Mouse (Mus musculus) midbrain, embryonic 16.5 days (tissue): ENCODE data around the gene Mpped1. TPM values are rescaled to one million over a fixed set of nuclear protein-coding genes. Genes with fewer than 3 reads are reported as not detected.

ENCODE experiments used
- ATAC-seq: fragments of 200-750 bp; cut with Nextera tagmentation; 2 replicates; pipeline ENCODE4 v1.8.0; 2017; ENCODE audit warnings: moderate TSS enrichment
- H3K27ac ChIP-seq: fragments of 300-500 bp; sonication (generic); 2 replicates; pipeline ENCODE4 v1.5.1; 2014; ENCODE audit warnings: mild to moderate bottlenecking, low read length, mixed read lengths
- H3K27me3 ChIP-seq: fragments of 300-500 bp; sonication (generic); 2 replicates; pipeline ENCODE4 v1.6.1; 2014; ENCODE audit warnings: low read depth, low read length, mixed read lengths; ENCODE audit not compliant: control insufficient read depth, insufficient read depth
- H3K36me3 ChIP-seq: fragments of 300-500 bp; sonication (generic); 2 replicates; pipeline ENCODE4 v1.6.1; 2014; ENCODE audit warnings: mild to moderate bottlenecking, low read length, moderate library complexity, mixed read lengths; ENCODE audit not compliant: control insufficient read depth, insufficient read depth
- H3K4me1 ChIP-seq: fragments of 300-500 bp; sonication (generic); 2 replicates; pipeline ENCODE4 v1.6.1; 2014; ENCODE audit warnings: mild to moderate bottlenecking, low read length, mixed read lengths; ENCODE audit not compliant: control insufficient read depth, insufficient read depth
- H3K4me2 ChIP-seq: fragments of 300-500 bp; sonication (generic); 2 replicates; pipeline ENCODE4 v1.6.1; 2014; ENCODE audit warnings: mild to moderate bottlenecking, low read length, mixed read lengths
- H3K4me3 ChIP-seq: fragments of 300-500 bp; sonication (generic); 2 replicates; pipeline ENCODE4 v1.5.1; 2014; ENCODE audit warnings: low read depth, mild to moderate bottlenecking, low read length, moderate library complexity, mixed read lengths
- H3K9ac ChIP-seq: fragments of 300-500 bp; sonication (generic); 2 replicates; pipeline ENCODE4 v1.6.1; 2014; ENCODE audit warnings: low read depth, low read length, mixed read lengths
- H3K9me3 ChIP-seq: fragments of 300-500 bp; sonication (generic); replicated peaks from 2 replicates; pipeline ENCODE4 v1.6.1; 2014; ENCODE audit warnings: mild to moderate bottlenecking, low read length, mixed read lengths; ENCODE audit not compliant: control insufficient read depth, poor library complexity, severe bottlenecking
- WGBS: fragments of 180-500 bp; shearing (Covaris S2); extraction: QIAGEN DNeasy Blood & Tissue Kit; methylation state at CpG from one replicate; pipeline ENCODE4 v1.1.7; 2014; 5-methylcytosine and 5-hydroxymethylcytosine counted together
- polyA plus RNA-seq: library from polyadenylated mRNA; unstranded; fragments of >200 nt; fragmentation: Nextera tagmentation; extraction: Ambion mirVana; gene quantifications from 2 replicates; pipeline ENCODE4 v1.2.1, GENCODE M21; 2015

The Mpped1 gene
- polyA plus RNA-seq, 1 experiment from 2014 or later = 27.8 TPM

GRCm38 (mm10) chr15:83848193-83848592 lies 68.9 kb downstream of the Mpped1 start:
- peak overlapping the region; percentile 35; the same call in 1 of the 2 replicates for H3K9ac ChIP-seq
- peak overlapping the region; percentile 79 for H3K27ac ChIP-seq
- H3K27me3 ChIP-seq = no peaks in the 10 kb centered on the region
- H3K4me2 ChIP-seq = peak overlapping the region; percentile 16; the same call in 1 of the 2 replicates
- no peak overlapping the region for H3K4me3 ChIP-seq
- H3K4me1 ChIP-seq = peaks cover 35% of the 10 kb centered on the region
- no peaks in the 10 kb centered on the region for H3K36me3 ChIP-seq
- WGBS = 36% methylated on average over 9 of the region's 9 CpGs
- ATAC-seq = no peak
- no peaks in the 10 kb centered on the region for H3K9me3 ChIP-seq

GRCm38 (mm10) chr15:83853400-83853811 lies 74.1 kb downstream of the Mpped1 start:
- no peak overlapping the region for H3K4me2 ChIP-seq
- no peak overlapping the region for H3K9ac ChIP-seq
- H3K36me3 ChIP-seq = no peaks in the 10 kb centered on the region
- H3K9me3 ChIP-seq = no peaks in the 10 kb centered on the region
- no peak overlapping the region for H3K27ac ChIP-seq
- no peak for ATAC-seq
- WGBS = 77% methylated on average over 5 of the region's 5 CpGs
- H3K27me3 ChIP-seq = no peaks in the 10 kb centered on the region
- H3K4me3 ChIP-seq = no peak overlapping the region
- peaks cover 8% of the 10 kb centered on the region for H3K4me1 ChIP-seq

GRCm38 (mm10) chr15:83857129-83857528 lies 77.9 kb downstream of the Mpped1 start:
- no peak overlapping the region for H3K9ac ChIP-seq
- no peaks in the 10 kb centered on the region for H3K36me3 ChIP-seq
- H3K27me3 ChIP-seq = no peaks in the 10 kb centered on the region
- 19% methylated on average over 8 of the region's 8 CpGs for WGBS
- H3K4me3 ChIP-seq = no peak overlapping the region
- H3K27ac ChIP-seq = no peak overlapping the region
- no peak overlapping the region for H3K4me2 ChIP-seq
- no peak for ATAC-seq
- no peaks in the 10 kb centered on the region for H3K4me1 ChIP-seq
- H3K9me3 ChIP-seq = no peaks in the 10 kb centered on the region

GRCm38 (mm10) chr15:83865626-83866025 lies 86.4 kb downstream of the Mpped1 start:
- ATAC-seq = no peak
- Histone ChIP-seq H3K9me3 (no peaks in the 10 kb centered on the region), H3K36me3 (no peaks in the 10 kb centered on the region), H3K27ac (no peak overlapping the region), H3K4me1 (no peaks in the 10 kb centered on the region), H3K9ac (no peak overlapping the region), H3K4me2 (no peak overlapping the region), H3K4me3 (no peak overlapping the region), H3K27me3 (no peaks in the 10 kb centered on the region)
- 93% methylated on average over 5 of the region's 5 CpGs for WGBS

- Histone ChIP-seq H3K4me3 (no peak overlapping the region), H3K4me2 (no peak overlapping the region), H3K27me3 (no peaks in the 10 kb centered on the region), H3K9me3 (no peaks in the 10 kb centered on the region; the same call in 1 of the 2 replicates), H3K36me3 (no peaks in the 10 kb centered on the region), H3K9ac (no peak overlapping the region), H3K27ac (no peak overlapping the region), H3K4me1 (no peaks in the 10 kb centered on the region)
- ATAC-seq = no peak
- 8% methylated on average over 17 of the region's 17 CpGs for WGBS
Observed at GRCm38 (mm10) chr15:83870936-83871335, 91.7 kb downstream of the Mpped1 start.

- ATAC-seq = no peak
- Histone ChIP-seq H3K27ac (no peak overlapping the region), H3K9ac (no peak overlapping the region), H3K27me3 (no peaks in the 10 kb centered on the region), H3K9me3 (no peaks in the 10 kb centered on the region; the same call in 1 of the 2 replicates), H3K4me1 (no peaks in the 10 kb centered on the region), H3K36me3 (no peaks in the 10 kb centered on the region), H3K4me3 (no peak overlapping the region), H3K4me2 (no peak overlapping the region)
- 56% methylated on average over 11 of the region's 11 CpGs for WGBS
Observed at GRCm38 (mm10) chr15:83877155-83877866, 98.0 kb downstream of the Mpped1 start.

GRCm38 (mm10) chr15:83877898-83878297 lies 98.6 kb downstream of the Mpped1 start:
- Histone ChIP-seq H3K4me3 (no peak overlapping the region), H3K4me2 (no peak overlapping the region), H3K27me3 (no peaks in the 10 kb centered on the region), H3K9ac (no peak overlapping the region), H3K36me3 (no peaks in the 10 kb centered on the region), H3K9me3 (no peaks in the 10 kb centered on the region; the same call in 1 of the 2 replicates), H3K27ac (no peak overlapping the region), H3K4me1 (no peaks in the 10 kb centered on the region)
- WGBS = 84% methylated on average over 2 of the region's 2 CpGs
- ATAC-seq = no peak

GRCm38 (mm10) chr15:83879845-83880244 lies 100.6 kb downstream of the Mpped1 start:
- no peak overlapping the region for H3K9ac ChIP-seq
- no peaks in the 10 kb centered on the region for H3K4me1 ChIP-seq
- no peaks in the 10 kb centered on the region for H3K36me3 ChIP-seq
- no peak for ATAC-seq
- H3K27ac ChIP-seq = no peak overlapping the region
- H3K4me3 ChIP-seq = no peak overlapping the region
- H3K27me3 ChIP-seq = no peaks in the 10 kb centered on the region
- H3K4me2 ChIP-seq = no peak overlapping the region
- no peaks in the 10 kb centered on the region; the same call in 1 of the 2 replicates for H3K9me3 ChIP-seq
- WGBS = 27% methylated on average over 5 of the region's 5 CpGs

- Histone ChIP-seq H3K4me1 (no peaks in the 10 kb centered on the region), H3K27ac (no peak overlapping the region), H3K27me3 (no peaks in the 10 kb centered on the region), H3K36me3 (no peaks in the 10 kb centered on the region), H3K4me3 (no peak overlapping the region), H3K9me3 (no peaks in the 10 kb centered on the region), H3K4me2 (no peak overlapping the region), H3K9ac (no peak overlapping the region)
- ATAC-seq = no peak
- WGBS = 98% methylated on average over 8 of the region's 8 CpGs
Observed at GRCm38 (mm10) chr15:83883821-83884220, 104.6 kb downstream of the Mpped1 start.
